Mouse (Mus musculus): ENCODE data around the gene Plin5. TPM values are rescaled to one million over a fixed set of nuclear protein-coding genes. Genes with fewer than 3 reads are reported as not detected.
A peak's percentile ranks its signal among the peaks of the same experiment; 100 is the strongest.

Plin5 gene
- polyA plus RNA-seq, 1 experiment from 2014 or later: 1.6 TPM

DNA sequence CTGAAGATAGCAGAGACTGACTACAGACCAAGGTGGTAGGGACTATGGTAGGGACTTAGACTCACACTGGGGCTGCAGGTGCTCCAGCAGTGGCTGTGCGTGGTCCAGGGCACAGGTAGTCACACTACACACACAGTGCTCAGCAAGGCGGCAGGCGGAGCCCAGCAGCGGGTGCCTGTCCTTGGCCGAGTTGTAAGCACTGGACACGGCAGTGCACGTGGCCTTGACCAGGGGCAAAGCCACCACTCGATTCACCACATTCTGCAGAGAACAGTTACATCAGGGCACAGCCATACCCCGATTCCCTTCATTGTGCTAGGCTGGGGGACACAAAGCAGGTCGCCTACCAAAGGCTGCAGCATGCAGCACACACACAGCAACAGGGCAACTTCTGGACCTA, 1.2 kb downstream of the Plin5 start:
- WGBS: 77% methylated on average over 10 of the region's 10 CpGs
- Histone ChIP-seq H3K4me1 (ENCODE audit: control insufficient read depth, insufficient read depth, low read length) (peaks cover 14% of the 10 kb centered on the region), H3K4me2 (ENCODE audit: low read depth, low read length) (no peak overlapping the region), H3K9me3 (replicated peaks; ENCODE audit: control insufficient read depth, low read length) (no peaks in the 10 kb centered on the region), H3K27ac (ENCODE audit: low read length) (no peak overlapping the region), H3K27me3 (ENCODE audit: control insufficient read depth, insufficient read depth, low read length) (peaks cover 15% of the 10 kb centered on the region), H3K4me3 (ENCODE audit: low read length) (no peak overlapping the region), H3K9ac (ENCODE audit: low read length) (no peak overlapping the region), H3K36me3 (ENCODE audit: control insufficient read depth, insufficient read depth) (no peaks in the 10 kb centered on the region)
- ATAC-seq (replicated peaks; ENCODE audit: extremely low read depth, insufficient read depth, low FRiP score): no peak

DNA sequence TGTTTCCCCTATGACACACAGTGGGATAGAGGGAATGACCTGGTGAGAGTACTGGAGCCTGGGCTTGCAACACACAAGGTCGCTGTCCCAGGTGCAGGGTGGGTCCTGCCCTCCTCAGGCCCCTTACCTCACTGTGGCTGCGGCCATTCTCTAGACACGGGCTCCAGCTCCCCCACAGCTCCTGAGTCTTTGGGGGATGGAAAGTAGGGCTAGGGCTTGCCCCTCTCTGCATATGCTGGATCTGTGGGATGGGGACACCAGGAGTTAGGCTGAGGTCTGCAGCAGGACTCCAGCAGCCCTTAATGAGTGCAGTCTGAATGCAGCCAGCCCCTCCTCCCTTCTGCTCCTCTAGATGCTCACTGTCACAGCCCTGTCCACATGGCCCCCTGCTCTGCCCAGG, 4.7 kb downstream of the Plin5 start:
- Histone ChIP-seq H3K4me2 (ENCODE audit: low read depth, low read length) (no peak overlapping the region), H3K4me3 (ENCODE audit: low read length) (no peak overlapping the region), H3K9me3 (replicated peaks; ENCODE audit: control insufficient read depth, low read length) (no peaks in the 10 kb centered on the region), H3K4me1 (ENCODE audit: control insufficient read depth, insufficient read depth, low read length) (peaks cover 17% of the 10 kb centered on the region), H3K9ac (ENCODE audit: low read length) (no peak overlapping the region), H3K27me3 (ENCODE audit: control insufficient read depth, insufficient read depth, low read length) (no peaks in the 10 kb centered on the region), H3K36me3 (ENCODE audit: control insufficient read depth, insufficient read depth) (no peaks in the 10 kb centered on the region), H3K27ac (ENCODE audit: low read length) (no peak overlapping the region)
- no peak for ATAC-seq (replicated peaks; ENCODE audit: extremely low read depth, insufficient read depth, low FRiP score)
- WGBS: 75% methylated on average over 3 of the region's 3 CpGs

DNA sequence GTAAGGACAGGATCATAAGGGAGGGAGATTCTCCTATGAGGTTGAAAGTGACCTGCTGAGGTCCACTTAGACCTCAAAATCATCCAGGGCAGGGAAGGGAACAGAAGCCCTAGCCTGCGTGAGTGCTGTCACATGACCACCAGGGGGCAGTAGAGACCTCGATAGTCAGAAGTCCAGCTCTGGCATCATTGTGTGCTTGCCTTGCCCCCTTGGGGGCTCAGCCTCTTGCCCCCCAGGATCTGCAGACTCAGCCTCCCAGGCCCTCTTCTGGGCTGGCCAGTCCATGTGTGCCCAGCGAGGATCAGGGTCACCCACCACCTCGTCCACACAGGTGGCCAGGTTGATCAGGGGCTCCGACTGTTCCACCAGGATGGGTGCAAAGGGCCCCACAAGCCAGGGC, 5.5 kb downstream of the Plin5 start:
- no peaks in the 10 kb centered on the region for H3K27me3 ChIP-seq (ENCODE audit: control insufficient read depth, insufficient read depth, low read length)
- no peak overlapping the region for H3K4me3 ChIP-seq (ENCODE audit: low read length)
- no peak for ATAC-seq (replicated peaks; ENCODE audit: extremely low read depth, insufficient read depth, low FRiP score)
- H3K27ac ChIP-seq (ENCODE audit: low read length): no peak overlapping the region
- no peaks in the 10 kb centered on the region for H3K9me3 ChIP-seq (replicated peaks; ENCODE audit: control insufficient read depth, low read length)
- H3K4me2 ChIP-seq (ENCODE audit: low read depth, low read length): no peak overlapping the region
- H3K36me3 ChIP-seq (ENCODE audit: control insufficient read depth, insufficient read depth): no peaks in the 10 kb centered on the region
- H3K9ac ChIP-seq (ENCODE audit: low read length): no peak overlapping the region
- H3K4me1 ChIP-seq (ENCODE audit: control insufficient read depth, insufficient read depth, low read length): peaks cover 12% of the 10 kb centered on the region
- 49% methylated on average over 5 of the region's 5 CpGs for WGBS

DNA sequence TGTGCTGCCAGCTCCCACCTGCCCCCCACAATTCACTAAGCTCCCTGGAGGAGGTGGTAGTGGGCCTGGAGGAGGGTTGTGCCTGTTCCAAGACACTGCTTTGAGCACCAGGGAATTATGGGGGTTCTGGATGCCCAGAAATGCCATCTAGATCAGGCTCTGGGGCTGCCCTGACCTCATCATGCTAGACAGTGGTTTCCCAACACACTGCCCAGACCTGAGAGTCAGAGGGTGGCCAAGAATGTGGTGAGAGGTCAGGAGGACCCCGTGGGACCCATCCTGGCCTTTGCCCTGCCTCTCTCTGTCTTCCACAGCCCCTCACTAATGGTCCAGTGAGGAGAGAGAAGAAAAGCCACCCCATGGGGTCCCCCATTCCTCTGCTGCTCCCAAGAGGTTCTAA, 6.4 kb downstream of the Plin5 start:
- no peak for ATAC-seq (replicated peaks; ENCODE audit: extremely low read depth, insufficient read depth, low FRiP score)
- Histone ChIP-seq H3K4me2 (ENCODE audit: low read depth, low read length) (no peak overlapping the region), H3K9me3 (replicated peaks; ENCODE audit: control insufficient read depth, low read length) (no peaks in the 10 kb centered on the region)

DNA sequence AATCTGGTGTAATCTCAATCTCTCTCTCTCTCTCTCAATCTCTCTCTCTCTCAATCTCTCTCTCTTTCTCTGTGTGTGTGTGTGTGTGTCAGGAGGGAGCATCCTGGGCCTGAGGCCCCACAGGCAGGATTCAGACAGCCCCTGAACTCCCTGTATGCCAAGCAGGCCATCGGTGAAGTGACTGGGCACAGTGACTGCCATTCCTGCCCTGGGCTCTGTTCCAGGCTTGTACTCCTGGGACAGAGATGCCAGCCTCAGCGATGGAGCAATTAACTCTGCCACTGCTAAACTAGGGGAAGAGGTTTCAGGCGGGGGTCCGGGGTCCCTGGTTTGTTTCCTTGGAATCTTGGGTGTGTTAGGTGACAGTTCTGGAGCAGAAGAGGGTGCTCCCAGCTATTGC, 6.8 kb downstream of the Plin5 start:
- Histone ChIP-seq H3K36me3 (ENCODE audit: control insufficient read depth, insufficient read depth) (no peaks in the 10 kb centered on the region), H3K4me2 (ENCODE audit: low read depth, low read length) (no peak overlapping the region), H3K27me3 (ENCODE audit: control insufficient read depth, insufficient read depth, low read length) (no peaks in the 10 kb centered on the region), H3K9me3 (replicated peaks; ENCODE audit: control insufficient read depth, low read length) (no peaks in the 10 kb centered on the region), H3K4me3 (ENCODE audit: low read length) (no peak overlapping the region), H3K4me1 (ENCODE audit: control insufficient read depth, insufficient read depth, low read length) (peaks cover 12% of the 10 kb centered on the region), H3K9ac (ENCODE audit: low read length) (no peak overlapping the region), H3K27ac (ENCODE audit: low read length) (no peak overlapping the region)
- WGBS: 53% methylated on average over 4 of the region's 4 CpGs
- ATAC-seq (replicated peaks; ENCODE audit: extremely low read depth, insufficient read depth, low FRiP score): no peak

More for the DNA sequence above, 6.4 kb downstream of the Plin5 start:
- WGBS: 68% methylated on average over 1 of the region's 1 CpGs
- no peak overlapping the region for H3K9ac ChIP-seq (ENCODE audit: low read length)
- no peak overlapping the region for H3K27ac ChIP-seq (ENCODE audit: low read length)
- no peaks in the 10 kb centered on the region for H3K36me3 ChIP-seq (ENCODE audit: control insufficient read depth, insufficient read depth)
- H3K27me3 ChIP-seq (ENCODE audit: control insufficient read depth, insufficient read depth, low read length): no peaks in the 10 kb centered on the region
- H3K4me3 ChIP-seq (ENCODE audit: low read length): no peak overlapping the region
- peaks cover 12% of the 10 kb centered on the region for H3K4me1 ChIP-seq (ENCODE audit: control insufficient read depth, insufficient read depth, low read length)

DNA sequence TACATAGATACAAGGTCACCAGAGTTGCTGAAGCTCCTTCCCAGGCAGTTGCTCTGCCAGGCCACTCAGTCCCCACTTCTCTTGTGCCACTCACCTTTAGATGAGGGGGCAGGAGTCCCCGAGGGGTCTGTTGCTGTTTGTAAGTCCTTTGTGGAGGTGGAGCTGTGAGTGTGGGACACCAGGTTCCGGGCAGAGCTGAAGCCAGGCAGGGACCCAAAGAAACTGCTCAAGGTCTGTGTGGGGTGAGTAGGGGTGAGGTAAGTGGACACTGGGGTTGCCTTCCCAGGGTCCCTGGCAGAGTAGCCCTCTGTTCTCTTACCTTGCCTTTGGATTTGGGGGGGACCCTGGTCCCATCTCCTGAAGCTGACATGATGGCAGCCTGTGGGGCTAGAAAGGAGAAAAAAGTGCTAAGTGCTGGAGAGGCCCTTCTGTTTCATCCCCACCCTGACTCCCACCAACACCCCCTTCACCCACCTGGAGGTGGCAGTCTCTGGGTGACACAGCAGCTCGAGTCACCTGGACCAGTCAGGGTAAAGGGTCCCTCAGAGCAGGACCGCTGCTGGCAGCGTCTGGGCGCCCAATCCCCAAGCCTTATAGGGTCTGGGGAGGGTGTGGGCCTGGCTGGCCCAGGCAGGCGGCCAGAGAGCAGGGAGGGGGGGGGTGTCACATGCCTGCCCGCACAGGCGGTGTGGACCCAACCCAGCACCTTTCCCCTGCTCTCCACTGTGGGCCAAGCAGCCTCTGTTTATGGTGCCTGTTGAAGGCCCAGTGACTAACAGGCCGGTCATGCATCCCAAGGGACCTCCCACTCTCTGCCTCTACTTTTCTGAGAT, 8.0 kb downstream of the Plin5 start, which contains the start of gene Plin4:
Plin4 (minus strand) TSS at position 585 of the 833 bp plus-strand sequence.
- peak; percentile 80 for ATAC-seq (replicated peaks; ENCODE audit: extremely low read depth, insufficient read depth, low FRiP score)
- H3K27me3 ChIP-seq (ENCODE audit: control insufficient read depth, insufficient read depth, low read length): no peaks in the 10 kb centered on the region
- H3K4me1 ChIP-seq (ENCODE audit: control insufficient read depth, insufficient read depth, low read length): peaks cover 12% of the 10 kb centered on the region
- H3K36me3 ChIP-seq (ENCODE audit: control insufficient read depth, insufficient read depth): no peaks in the 10 kb centered on the region
- peak within 1 kb of the TSS; percentile 73 for H3K27ac ChIP-seq (ENCODE audit: low read length)
- H3K9ac ChIP-seq (ENCODE audit: low read length): peak within 1 kb of the TSS; percentile 66
- H3K4me3 ChIP-seq (ENCODE audit: low read length): peak within 1 kb of the TSS; percentile 26
- no peaks in the 10 kb centered on the region for H3K9me3 ChIP-seq (replicated peaks; ENCODE audit: control insufficient read depth, low read length)
- peak within 1 kb of the TSS; percentile 42 for H3K4me2 ChIP-seq (ENCODE audit: low read depth, low read length)
- WGBS: 52% methylated on average over 10 of the region's 10 CpGs

DNA sequence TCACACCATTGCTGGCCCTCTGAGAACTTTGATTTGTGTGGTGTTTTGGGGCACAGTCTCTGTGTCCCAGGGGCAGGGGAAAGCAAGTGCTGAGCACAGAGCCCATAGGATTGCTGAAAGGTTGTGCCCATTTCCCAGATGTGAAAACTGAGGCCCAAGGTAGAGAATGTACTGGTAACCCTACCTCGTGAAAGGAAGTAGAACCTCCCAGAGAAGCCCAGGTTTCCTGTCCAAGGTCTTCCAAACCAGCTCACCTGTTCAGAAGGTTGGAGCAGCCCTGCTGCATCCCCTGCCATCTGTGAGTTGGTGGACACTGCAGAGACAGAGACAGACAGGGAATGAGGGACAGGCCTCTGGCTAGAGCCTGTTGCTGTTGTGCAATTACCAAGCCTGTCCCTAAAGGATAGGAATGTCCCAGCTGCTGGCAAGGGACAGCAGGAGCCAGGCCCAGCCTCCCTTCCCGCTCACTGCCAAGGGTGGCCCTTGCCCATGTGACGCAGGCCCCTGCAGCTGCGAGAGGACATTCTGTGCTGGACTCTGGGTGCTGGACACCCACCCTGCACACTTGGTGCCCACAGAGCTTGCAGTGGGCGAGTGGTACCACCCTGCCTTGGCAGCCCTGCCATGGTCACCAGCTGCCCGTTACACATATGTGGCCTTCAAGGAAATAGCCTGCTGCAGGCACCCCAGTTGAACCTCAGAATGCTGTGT, 8.9 kb downstream of the Plin5 start:
- Histone ChIP-seq H3K4me2 (ENCODE audit: low read depth, low read length) (peak overlapping the region; percentile 42; the same call in 1 of the 2 replicates), H3K27me3 (ENCODE audit: control insufficient read depth, insufficient read depth, low read length) (no peaks in the 10 kb centered on the region), H3K27ac (ENCODE audit: low read length) (peak overlapping the region; percentile 73; the same call in 1 of the 2 replicates), H3K4me1 (ENCODE audit: control insufficient read depth, insufficient read depth, low read length) (peaks cover 12% of the 10 kb centered on the region), H3K36me3 (ENCODE audit: control insufficient read depth, insufficient read depth) (no peaks in the 10 kb centered on the region), H3K9me3 (replicated peaks; ENCODE audit: control insufficient read depth, low read length) (no peaks in the 10 kb centered on the region), H3K9ac (ENCODE audit: low read length) (peak overlapping the region; percentile 19; the same call in 1 of the 2 replicates), H3K4me3 (ENCODE audit: low read length) (no peak overlapping the region)
- peak; percentile 52 for ATAC-seq (replicated peaks; ENCODE audit: extremely low read depth, insufficient read depth, low FRiP score)
- 70% methylated on average over 6 of the region's 6 CpGs for WGBS

DNA sequence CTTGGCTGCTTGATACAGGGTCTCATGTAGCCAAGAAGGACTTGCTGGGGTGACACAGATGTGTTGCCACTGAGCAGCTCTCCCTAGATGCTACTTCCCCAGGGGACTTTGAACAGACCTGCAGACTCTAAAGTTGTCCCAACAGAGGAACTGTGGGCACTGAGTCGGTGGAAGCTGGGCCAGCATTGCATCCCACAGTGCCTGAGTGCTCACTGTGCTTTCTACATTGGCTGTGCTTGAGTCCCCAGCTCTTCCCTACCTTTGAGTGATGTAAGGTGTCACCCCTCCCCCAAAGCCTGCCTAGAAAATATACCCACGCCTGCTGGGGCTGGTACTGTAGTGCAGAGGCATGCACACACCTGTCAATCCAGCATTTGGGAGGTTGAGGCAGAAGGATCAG, 9.7 kb downstream of the Plin5 start:
- Histone ChIP-seq H3K4me1 (ENCODE audit: control insufficient read depth, insufficient read depth, low read length) (peaks cover 12% of the 10 kb centered on the region), H3K27ac (ENCODE audit: low read length) (no peak overlapping the region), H3K4me2 (ENCODE audit: low read depth, low read length) (no peak overlapping the region), H3K27me3 (ENCODE audit: control insufficient read depth, insufficient read depth, low read length) (no peaks in the 10 kb centered on the region), H3K9me3 (replicated peaks; ENCODE audit: control insufficient read depth, low read length) (no peaks in the 10 kb centered on the region), H3K4me3 (ENCODE audit: low read length) (no peak overlapping the region), H3K36me3 (ENCODE audit: control insufficient read depth, insufficient read depth) (no peaks in the 10 kb centered on the region; the same call in 1 of the 2 replicates), H3K9ac (ENCODE audit: low read length) (no peak overlapping the region)
- ATAC-seq (replicated peaks; ENCODE audit: extremely low read depth, insufficient read depth, low FRiP score): no peak
- WGBS: 78% methylated on average over 2 of the region's 2 CpGs

DNA sequence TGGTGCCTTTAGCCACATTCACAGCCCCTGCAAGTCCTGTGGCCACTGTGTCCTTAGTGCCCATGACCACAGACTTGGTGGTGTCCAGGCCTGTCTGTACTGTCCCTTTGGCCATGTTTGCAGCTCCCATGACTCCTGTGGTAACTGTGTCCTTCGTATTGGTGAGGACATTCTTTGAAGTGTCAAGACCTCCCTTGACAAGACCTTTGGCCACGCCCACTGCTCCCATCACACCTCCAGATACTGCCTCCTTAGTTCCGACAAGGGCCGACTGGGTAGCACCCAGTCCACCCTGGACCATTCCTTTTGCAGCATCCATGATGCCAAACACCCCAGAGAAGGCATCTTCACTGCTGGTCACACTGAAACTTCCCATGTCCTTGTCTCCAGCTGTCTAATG, 10.4 kb downstream of the Plin5 start:
- H3K4me1 ChIP-seq (ENCODE audit: control insufficient read depth, insufficient read depth, low read length): peaks cover 12% of the 10 kb centered on the region
- H3K27me3 ChIP-seq (ENCODE audit: control insufficient read depth, insufficient read depth, low read length): no peaks in the 10 kb centered on the region
- no peak for ATAC-seq (replicated peaks; ENCODE audit: extremely low read depth, insufficient read depth, low FRiP score)
- WGBS: 69% methylated on average over 4 of the region's 4 CpGs
- H3K9me3 ChIP-seq (replicated peaks; ENCODE audit: control insufficient read depth, low read length): no peaks in the 10 kb centered on the region
- no peak overlapping the region for H3K9ac ChIP-seq (ENCODE audit: low read length)
- peaks cover 3% of the 10 kb centered on the region for H3K36me3 ChIP-seq (ENCODE audit: control insufficient read depth, insufficient read depth)
- no peak overlapping the region for H3K4me2 ChIP-seq (ENCODE audit: low read depth, low read length)
- H3K4me3 ChIP-seq (ENCODE audit: low read length): no peak overlapping the region
- H3K27ac ChIP-seq (ENCODE audit: low read length): no peak overlapping the region

All from heart, embryonic 16.5 days (tissue).